Mouse (Mus musculus) macrophage (primary cell): ENCODE measurements around the gene Olfr283. TPM values are rescaled to one million over a fixed set of nuclear protein-coding genes. Genes with fewer than 3 reads are reported as not detected.

Source experiments
- H3K27ac ChIP-seq: fragments of 350-480 bp; formaldehyde crosslinking; 2 replicates; pipeline ENCODE4 v1.9.0; 2021
- H3K36me3 ChIP-seq: fragments of 350-480 bp; formaldehyde crosslinking; 2 replicates; pipeline ENCODE4 v1.9.0; 2021; ENCODE audit errors: inconsistent target
- H3K4me3 ChIP-seq: fragments of 350-480 bp; formaldehyde crosslinking; 2 replicates; pipeline ENCODE4 v1.9.0; 2021; ENCODE audit errors: inconsistent target
- H3K79me2 ChIP-seq: fragments of 350-480 bp; formaldehyde crosslinking; 2 replicates; pipeline ENCODE4 v1.9.0; 2021; ENCODE audit errors: inconsistent target
- whole genome bisulfite sequencing: methylation state at CpG from one replicate; pipeline ENCODE4 v1.1.7; 2026; ENCODE audit warnings: inconsistent platforms; ENCODE audit not compliant: missing documents; 5-methylcytosine and 5-hydroxymethylcytosine counted together
- polyA plus RNA-seq: library from polyadenylated mRNA; stranded (reverse); fragments of 250-400 nt; gene quantifications from 3 replicates; pipeline ENCODE4 v1.2.4, GENCODE M21; 2018; ENCODE audit warnings: inconsistent platforms

Olfr283 gene
- polyA plus RNA-seq, 1 experiment from 2014 or later, result not detected

GRCm38 (mm10) chr15:98391081-98391902 is 10.5 kb upstream of the Olfr283 start:
- no peaks in the 10 kb centered on the region for H3K79me2 ChIP-seq

GRCm38 (mm10) chr15:98389796-98390195 is 9.1 kb upstream of the Olfr283 start:
- Histone ChIP-seq H3K36me3 (no peaks in the 10 kb centered on the region), H3K27ac (no peak overlapping the region), H3K79me2 (no peaks in the 10 kb centered on the region), H3K4me3 (no peak overlapping the region)
- WGBS, result 15% methylated on average over 7 of the region's 7 CpGs

More at GRCm38 (mm10) chr15:98391081-98391902, 10.5 kb upstream of the Olfr283 start:
- WGBS, result 79% methylated on average over 10 of the region's 10 CpGs
- H3K4me3 ChIP-seq, result no peak overlapping the region
- H3K27ac ChIP-seq, result no peak overlapping the region
- no peaks in the 10 kb centered on the region for H3K36me3 ChIP-seq

- 86% methylated on average over 2 of the region's 2 CpGs for WGBS
- H3K27ac ChIP-seq, result no peak overlapping the region
- H3K79me2 ChIP-seq, result no peaks in the 10 kb centered on the region
Measured at GRCm38 (mm10) chr15:98387621-98388020, 6.9 kb upstream of the Olfr283 start.

DNA sequence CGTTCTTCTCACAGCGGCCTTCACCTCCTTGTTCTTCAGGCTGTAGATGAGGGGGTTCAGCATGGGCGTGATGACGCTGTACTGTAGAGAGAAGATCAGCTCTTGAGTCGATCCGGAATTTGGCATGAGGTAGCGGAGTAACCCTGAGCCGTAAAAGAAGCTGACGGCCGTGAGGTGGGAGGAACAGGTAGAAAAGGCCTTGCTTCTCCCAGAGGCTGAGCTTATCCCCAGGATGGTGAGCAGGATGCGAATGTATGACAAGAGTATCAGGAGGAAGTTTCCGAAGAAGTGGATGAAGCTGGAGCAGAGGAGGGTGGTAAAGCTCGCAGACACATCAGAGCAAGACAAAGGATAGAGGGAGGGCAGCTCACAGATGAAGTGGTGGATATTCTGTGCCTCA is 2.5 kb downstream of the Olfr283 start:
- no peaks in the 10 kb centered on the region for H3K36me3 ChIP-seq
- no peak overlapping the region for H3K27ac ChIP-seq
- H3K79me2 ChIP-seq, result no peaks in the 10 kb centered on the region
- 93% methylated on average over 13 of the region's 13 CpGs for WGBS
- no peak overlapping the region for H3K4me3 ChIP-seq

More at GRCm38 (mm10) chr15:98387621-98388020, 6.9 kb upstream of the Olfr283 start:
- Histone ChIP-seq H3K4me3 (no peak overlapping the region), H3K36me3 (no peaks in the 10 kb centered on the region)

DNA sequence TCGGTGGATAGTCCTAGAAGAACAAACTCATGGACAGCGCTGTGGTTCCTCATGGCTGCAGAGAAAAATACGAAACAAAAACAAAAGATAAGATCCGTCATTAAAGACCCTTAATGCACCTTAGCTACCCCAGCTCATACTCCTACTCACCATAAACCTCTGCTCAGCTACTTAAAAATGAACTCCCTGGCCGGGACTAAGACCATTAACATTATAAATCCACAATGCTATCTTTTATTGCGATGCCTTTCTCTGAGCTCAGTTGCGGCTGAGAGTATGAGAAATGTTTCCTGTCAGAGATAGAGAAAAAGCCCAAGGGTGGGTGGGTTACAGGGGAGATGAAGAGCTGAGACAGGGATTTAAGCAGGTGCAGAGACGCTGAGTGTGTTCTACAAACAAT is 39.9 kb downstream of the Olfr283 start, which contains the start of gene Olfr284:
Gene Olfr284, minus strand, starts transcription at position 101 of the 400 bp plus-strand sequence.
- Histone ChIP-seq H3K79me2 (no peaks in the 10 kb centered on the region), H3K27ac (no peak within 1 kb of the TSS), H3K4me3 (no peak within 1 kb of the TSS), H3K36me3 (no peaks in the 10 kb centered on the region)
- 94% methylated on average over 8 of the region's 8 CpGs for WGBS

Other genes starting within 250 kb of the Olfr283 start
- gene Asb8, start 215.3 kb downstream of the Olfr283 start, polyA plus RNA-seq, result 26.1 to 34.8 TPM (median 30.3 TPM) in 3 replicates
- gene Ccdc184, start 213.8 kb downstream of the Olfr283 start, polyA plus RNA-seq, result not detected in 3 replicates
- gene Olfr288, start 185.4 kb downstream of the Olfr283 start, polyA plus RNA-seq, result not detected in 3 replicates
- not detected in 3 replicates for gene Gm44579, start 160.0 kb downstream of the Olfr283 start, polyA plus RNA-seq
- not detected in 3 replicates for gene Olfr287, start 159.9 kb downstream of the Olfr283 start, polyA plus RNA-seq
- not detected in 3 replicates for gene Olfr286, start 146.5 kb downstream of the Olfr283 start, polyA plus RNA-seq
- not detected in 3 replicates for gene H1fnt, start 123.7 kb downstream of the Olfr283 start, polyA plus RNA-seq
- gene Zfp641, start 84.8 kb downstream of the Olfr283 start, polyA plus RNA-seq, result not detected in 3 replicates
- gene Olfr285, start 63.6 kb downstream of the Olfr283 start, polyA plus RNA-seq, result not detected in 3 replicates
- not detected in 3 replicates for gene Olfr284, start 40.0 kb downstream of the Olfr283 start, polyA plus RNA-seq
- not detected in 3 replicates for gene Olfr282, start 50.3 kb upstream of the Olfr283 start, polyA plus RNA-seq
- gene Olfr281, start 71.6 kb upstream of the Olfr283 start, polyA plus RNA-seq, result not detected in 3 replicates
- gene OR5BS1P, start 89.0 kb upstream of the Olfr283 start, polyA plus RNA-seq, result not detected in 3 replicates
- not detected in 3 replicates for gene Lalba, start 101.8 kb upstream of the Olfr283 start, polyA plus RNA-seq
- gene Olfr279, start 111.5 kb upstream of the Olfr283 start, polyA plus RNA-seq, result not detected in 3 replicates
- gene Kansl2, start 153.3 kb upstream of the Olfr283 start, polyA plus RNA-seq, result 17.8 to 41.1 TPM (median 31.9 TPM) in 3 replicates
- gene Ccnt1, start 190.0 kb upstream of the Olfr283 start, polyA plus RNA-seq, result 15.6 to 24.0 TPM (median 18.9 TPM) in 3 replicates
- not detected in 3 replicates for gene 4930415O20Rik, start 190.1 kb upstream of the Olfr283 start, polyA plus RNA-seq
- gene Adcy6, start 229.1 kb upstream of the Olfr283 start, polyA plus RNA-seq, result 0.09 to 0.34 TPM (median 0.25 TPM) in 3 replicates
- gene Cacnb3, start 249.9 kb upstream of the Olfr283 start, polyA plus RNA-seq, result 0.46 to 1.0 TPM (median 0.79 TPM) in 3 replicates